Mouse (Mus musculus) limb, embryonic 12.5 days (tissue): ENCODE data around the gene Lsp1. TPM values are rescaled to one million over a fixed set of nuclear protein-coding genes. Genes with fewer than 3 reads are reported as not detected.

Experiments
- ATAC-seq: fragments of 200-750 bp; cut with Nextera tagmentation; 2 replicates; pipeline ENCODE4 v1.8.0; 2017; ENCODE audit warnings: low read depth, moderate TSS enrichment; ENCODE audit not compliant: insufficient number of reproducible peaks, insufficient read depth, low FRiP score, low TSS enrichment
- H3K27ac ChIP-seq: fragments of 300-500 bp; sonication (generic); 2 replicates; pipeline ENCODE4 v1.5.1; 2016; ENCODE audit warnings: mild to moderate bottlenecking, moderate library complexity
- H3K27me3 ChIP-seq: fragments of 300-500 bp; sonication (generic); 2 replicates; pipeline ENCODE4 v1.6.1; 2016; ENCODE audit warnings: mild to moderate bottlenecking, moderate library complexity
- H3K36me3 ChIP-seq: fragments of 300-500 bp; sonication (generic); 2 replicates; pipeline ENCODE4 v1.6.1; 2016; ENCODE audit warnings: mild to moderate bottlenecking, moderate library complexity
- H3K4me1 ChIP-seq: fragments of 300-500 bp; sonication (generic); replicated peaks from 2 replicates; pipeline ENCODE4 v1.6.1; 2016
- H3K4me2 ChIP-seq: fragments of 300-500 bp; sonication (generic); 2 replicates; pipeline ENCODE4 v1.6.1; 2016; ENCODE audit warnings: mild to moderate bottlenecking, moderate library complexity
- H3K4me3 ChIP-seq: fragments of 300-500 bp; sonication (generic); replicated peaks from 2 replicates; pipeline ENCODE4 v1.5.1; 2016; ENCODE audit warnings: mild to moderate bottlenecking
- H3K9ac ChIP-seq: fragments of 300-500 bp; sonication (generic); replicated peaks from 2 replicates; pipeline ENCODE4 v1.6.1; 2016; ENCODE audit warnings: mild to moderate bottlenecking, moderate library complexity
- H3K9me3 ChIP-seq: fragments of 300-500 bp; sonication (generic); 2 replicates; pipeline ENCODE4 v1.6.1; 2016; ENCODE audit warnings: mild to moderate bottlenecking, moderate library complexity
- WGBS: fragments of 180-500 bp; shearing (Covaris S2); methylation state at CpG from one replicate; pipeline ENCODE4 v1.1.7; 2016; 5-methylcytosine and 5-hydroxymethylcytosine counted together
- polyA plus RNA-seq: library from polyadenylated mRNA; unstranded; fragments of >200 nt; fragmentation: Nextera tagmentation; extraction: Ambion mirVana; gene quantifications from 2 replicates; pipeline ENCODE4 v1.2.1, GENCODE M21; 2016

Lsp1 gene
- polyA plus RNA-seq, 1 experiment from 2014 or later, result 30.3 TPM

DNA sequence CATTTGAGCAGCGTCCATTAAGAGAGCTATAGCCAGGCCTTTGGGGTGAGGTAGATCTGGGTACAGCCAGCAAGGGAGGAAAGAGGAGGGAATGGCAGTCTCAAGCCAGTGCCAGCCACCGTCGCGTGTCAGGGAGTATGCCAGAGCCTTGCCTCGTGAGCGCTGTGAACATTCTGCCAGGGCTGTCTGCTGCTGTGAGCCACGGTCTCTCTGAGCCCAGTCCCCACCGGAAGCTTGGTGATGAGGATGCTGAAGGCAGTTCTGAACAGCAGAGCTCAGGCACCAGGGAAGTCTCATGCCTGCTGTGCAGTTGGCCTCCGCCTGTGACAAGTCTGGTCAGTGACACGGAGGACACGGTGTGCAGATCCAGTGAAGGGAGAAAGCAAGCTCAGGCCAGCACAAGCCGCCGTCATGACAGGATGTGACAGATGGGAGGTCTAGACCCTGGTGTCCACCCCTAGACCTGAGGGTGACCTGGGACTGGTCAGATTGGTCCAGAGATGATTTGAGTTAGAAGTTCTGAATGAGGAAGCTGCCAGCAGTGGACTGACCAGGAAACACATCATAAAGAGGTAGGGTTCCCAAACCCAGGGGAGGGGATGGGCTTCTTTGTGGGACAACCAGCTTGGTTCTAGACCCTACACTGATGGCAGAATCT lies 16.3 kb downstream of the Lsp1 start:
- Histone ChIP-seq H3K4me1 (peaks cover 53% of the 10 kb centered on the region), H3K9me3 (no peaks in the 10 kb centered on the region), H3K4me2 (no peak overlapping the region), H3K27me3 (no peaks in the 10 kb centered on the region), H3K27ac (no peak overlapping the region; the same call in 1 of the 2 replicates), H3K36me3 (no peaks in the 10 kb centered on the region), H3K4me3 (no peak overlapping the region), H3K9ac (no peak overlapping the region)
- WGBS, result 82% methylated on average over 13 of the region's 13 CpGs
- ATAC-seq, result no peak

DNA sequence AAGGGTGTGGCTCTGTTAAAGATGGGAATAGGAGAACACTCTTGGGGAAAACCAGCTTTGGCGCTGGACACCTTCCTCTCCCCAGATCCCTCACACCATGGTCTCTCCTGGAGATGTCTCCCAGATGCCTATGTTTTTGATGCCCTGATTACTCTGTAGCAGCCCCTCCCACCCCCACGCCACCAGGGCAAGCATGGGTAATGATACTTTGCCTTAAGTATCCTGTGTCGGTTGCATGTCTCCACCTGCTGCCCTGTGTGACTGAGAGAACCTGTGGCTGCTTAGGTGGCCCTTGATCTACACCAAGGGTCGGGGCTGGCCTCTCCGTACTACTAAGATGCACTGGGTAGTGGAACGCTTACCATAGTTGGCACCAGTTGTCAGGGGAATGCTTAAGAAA lies 17.4 kb downstream of the Lsp1 start:
- Histone ChIP-seq H3K4me1 (peaks cover 53% of the 10 kb centered on the region), H3K4me2 (no peak overlapping the region), H3K4me3 (no peak overlapping the region), H3K27ac (no peak overlapping the region), H3K9me3 (no peaks in the 10 kb centered on the region), H3K36me3 (no peaks in the 10 kb centered on the region), H3K27me3 (no peaks in the 10 kb centered on the region), H3K9ac (no peak overlapping the region)
- WGBS, result 85% methylated on average over 6 of the region's 6 CpGs
- no peak for ATAC-seq

DNA sequence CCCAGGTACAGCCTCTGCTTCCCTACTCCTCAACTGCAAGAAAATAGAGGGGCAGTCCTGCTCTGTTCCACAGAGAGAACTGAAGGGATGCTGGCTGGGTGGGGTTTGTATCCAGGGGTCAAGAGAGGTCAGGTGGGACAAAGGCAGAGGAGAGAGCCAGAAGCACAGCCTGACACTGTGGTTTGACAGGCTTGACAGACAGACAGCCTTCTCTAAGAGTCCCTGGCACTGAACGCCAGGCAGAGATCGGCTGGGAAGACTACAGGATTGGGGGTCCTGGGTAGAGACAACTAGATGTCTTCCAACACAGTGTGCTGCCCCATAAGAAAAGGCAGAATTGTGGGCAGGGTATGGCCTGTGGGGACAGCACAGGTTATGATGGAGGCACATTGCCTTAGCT lies 18.0 kb downstream of the Lsp1 start:
- no peak overlapping the region for H3K4me2 ChIP-seq
- ATAC-seq, result no peak
- 0 out of 2 replicates have a peak overlapping the region, but pooled peaks have one; percentile 4 for H3K27ac ChIP-seq
- H3K4me1 ChIP-seq, result peaks cover 54% of the 10 kb centered on the region
- H3K36me3 ChIP-seq, result no peaks in the 10 kb centered on the region
- H3K27me3 ChIP-seq, result no peaks in the 10 kb centered on the region
- 81% methylated on average over 2 of the region's 2 CpGs for WGBS
- no peak overlapping the region for H3K4me3 ChIP-seq
- no peak overlapping the region for H3K9ac ChIP-seq
- no peaks in the 10 kb centered on the region for H3K9me3 ChIP-seq

DNA sequence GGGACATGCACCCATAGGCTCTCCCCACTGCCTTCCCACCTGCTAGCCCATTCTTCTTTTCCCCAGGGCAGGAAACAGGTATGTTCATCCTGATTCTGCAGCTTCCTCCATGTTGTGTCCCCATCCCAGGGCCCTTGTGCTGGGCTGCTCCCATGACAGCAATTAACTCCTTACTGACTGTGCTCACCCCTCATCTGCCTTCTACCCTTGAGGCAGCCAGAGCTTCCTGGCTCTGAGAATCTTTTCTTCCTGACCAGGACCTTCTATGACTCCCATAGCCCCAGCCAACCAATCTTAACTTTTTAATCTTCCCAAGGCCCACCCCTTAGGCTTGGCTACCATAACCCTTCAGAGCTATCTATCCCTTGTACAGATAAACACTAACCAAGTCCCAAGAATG lies 18.7 kb downstream of the Lsp1 start:
- H3K4me3 ChIP-seq, result no peak overlapping the region
- 0 out of 2 replicates have a peak overlapping the region, but pooled peaks have one; percentile 98 for H3K27ac ChIP-seq
- no peaks in the 10 kb centered on the region for H3K9me3 ChIP-seq
- peaks cover 60% of the 10 kb centered on the region for H3K4me1 ChIP-seq
- no peak for ATAC-seq
- H3K9ac ChIP-seq, result no peak overlapping the region
- no peak overlapping the region for H3K4me2 ChIP-seq
- H3K36me3 ChIP-seq, result no peaks in the 10 kb centered on the region
- no peaks in the 10 kb centered on the region for H3K27me3 ChIP-seq

DNA sequence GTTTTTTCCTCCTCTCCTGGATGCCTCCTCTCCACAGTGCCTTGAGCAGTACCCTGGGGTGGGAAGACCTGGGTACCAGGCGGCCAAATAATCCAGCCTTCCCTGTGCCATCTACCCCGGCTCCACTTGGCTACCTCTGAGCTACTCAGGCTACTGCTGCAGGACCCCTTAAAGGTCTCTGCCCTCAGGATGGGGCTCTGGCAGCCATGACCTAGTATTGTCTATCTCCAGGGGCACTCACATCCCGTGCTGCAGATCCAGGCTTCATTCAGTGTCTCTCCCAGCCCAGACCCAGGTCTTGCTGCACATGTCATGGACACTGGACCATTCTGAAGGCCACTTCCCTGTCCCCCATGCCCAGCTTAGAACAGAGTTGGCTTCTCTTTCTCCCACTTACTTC lies 19.3 kb downstream of the Lsp1 start:
- no peak for ATAC-seq
- H3K36me3 ChIP-seq, result no peaks in the 10 kb centered on the region
- WGBS, result 86% methylated on average over 3 of the region's 3 CpGs
- H3K4me2 ChIP-seq, result no peak overlapping the region
- H3K4me3 ChIP-seq, result no peak overlapping the region
- H3K27ac ChIP-seq, result peak overlapping the region; percentile 98; the same call in 1 of the 2 replicates
- no peak overlapping the region for H3K9ac ChIP-seq
- H3K4me1 ChIP-seq, result peaks cover 60% of the 10 kb centered on the region
- H3K27me3 ChIP-seq, result no peaks in the 10 kb centered on the region
- H3K9me3 ChIP-seq, result no peaks in the 10 kb centered on the region

DNA sequence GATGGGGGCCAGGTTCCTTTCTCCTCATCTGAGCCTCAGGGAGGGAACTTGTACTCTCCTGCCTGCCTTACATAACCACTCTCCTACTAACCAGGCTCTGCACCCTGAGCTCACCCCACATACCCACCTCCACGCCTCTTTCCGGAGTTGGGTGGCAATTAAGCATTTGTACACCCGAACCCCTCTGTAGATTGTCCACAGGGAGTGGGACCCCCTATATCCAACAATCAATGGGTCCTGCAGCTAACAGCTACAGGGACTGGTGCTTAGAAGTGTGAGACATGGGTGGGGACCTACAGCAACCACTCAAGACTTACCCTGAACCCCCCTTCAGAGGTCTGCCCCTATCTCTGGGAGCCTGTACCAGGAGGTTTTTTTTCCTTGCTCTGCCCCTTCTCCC lies 20.1 kb downstream of the Lsp1 start:
- 0 out of 2 replicates have a peak overlapping the region, but pooled peaks have one; percentile 54 for H3K4me2 ChIP-seq
- peaks cover 63% of the 10 kb centered on the region for H3K4me1 ChIP-seq
- H3K9ac ChIP-seq, result 0 out of 2 replicates have a peak overlapping the region, but pooled peaks have one; percentile 63
- ATAC-seq, result no peak
- no peaks in the 10 kb centered on the region for H3K9me3 ChIP-seq
- peak overlapping the region; percentile 98 for H3K27ac ChIP-seq
- H3K27me3 ChIP-seq, result no peaks in the 10 kb centered on the region
- no peaks in the 10 kb centered on the region for H3K36me3 ChIP-seq
- 90% methylated on average over 3 of the region's 3 CpGs for WGBS
- H3K4me3 ChIP-seq, result no peak overlapping the region

DNA sequence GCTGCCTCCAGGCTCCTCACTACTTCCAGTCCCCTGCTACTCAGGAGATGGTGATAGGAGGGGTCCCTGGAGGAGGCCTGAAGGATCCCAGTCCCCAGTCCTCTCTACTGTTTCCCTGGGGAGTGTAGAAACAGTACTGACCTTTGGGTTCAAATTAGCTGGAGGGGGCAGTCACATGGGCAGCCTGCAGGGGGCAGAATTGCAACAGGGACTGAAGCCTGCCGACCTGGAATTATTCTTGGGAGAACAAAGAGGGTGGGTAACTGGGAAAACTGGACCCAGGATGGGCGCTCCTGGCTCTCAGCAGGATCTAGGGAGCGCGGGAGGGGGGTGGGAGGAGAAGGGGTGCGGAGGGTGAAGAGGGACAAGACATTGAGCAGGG lies 20.6 kb downstream of the Lsp1 start:
- no peaks in the 10 kb centered on the region for H3K36me3 ChIP-seq
- no peaks in the 10 kb centered on the region for H3K27me3 ChIP-seq
- H3K9me3 ChIP-seq, result no peaks in the 10 kb centered on the region
- peak overlapping the region; percentile 63 for H3K9ac ChIP-seq
- 5% methylated on average over 5 of the region's 5 CpGs for WGBS
- peaks cover 68% of the 10 kb centered on the region for H3K4me1 ChIP-seq
- no peak for ATAC-seq
- peak overlapping the region; percentile 54 for H3K4me2 ChIP-seq
- H3K4me3 ChIP-seq, result peak overlapping the region; percentile 25; the same call in 1 of the 2 replicates
- peak overlapping the region; percentile 98 for H3K27ac ChIP-seq

DNA sequence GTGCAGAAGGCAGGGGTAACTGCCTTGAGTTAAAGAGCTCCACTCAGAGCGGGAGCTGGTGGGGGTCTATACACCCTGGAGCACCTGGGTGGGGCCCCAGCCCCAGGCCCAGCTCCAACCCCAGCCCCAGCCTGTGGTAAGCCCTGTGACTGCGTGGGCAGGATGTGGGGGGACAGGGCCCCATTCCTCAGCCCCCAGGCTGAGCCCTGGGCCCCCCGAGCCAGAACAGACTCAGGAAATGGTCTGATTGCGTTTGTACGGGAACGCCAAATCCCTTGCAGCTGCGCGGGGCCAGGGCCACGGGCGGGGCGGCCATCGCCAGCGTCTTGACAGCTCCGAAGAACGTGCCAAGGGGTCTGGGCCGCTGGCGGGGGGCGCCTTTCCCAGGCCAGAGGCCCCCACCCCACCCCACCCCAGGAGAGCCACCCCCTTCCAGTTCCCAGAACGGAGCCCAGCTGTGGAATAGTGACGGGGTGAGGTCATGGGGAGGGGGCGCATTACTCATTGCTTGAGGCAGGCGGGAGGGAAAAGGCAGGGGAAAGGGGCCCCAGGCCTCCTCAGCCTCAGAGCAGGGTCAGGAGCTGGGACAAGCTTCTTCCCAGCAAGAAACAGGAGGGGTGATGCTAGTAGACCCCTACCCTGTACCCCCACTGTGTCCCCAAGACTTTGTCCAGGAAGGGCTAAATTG lies 21.1 kb downstream of the Lsp1 start:
- H3K9ac ChIP-seq, result peak overlapping the region; percentile 63

DNA sequence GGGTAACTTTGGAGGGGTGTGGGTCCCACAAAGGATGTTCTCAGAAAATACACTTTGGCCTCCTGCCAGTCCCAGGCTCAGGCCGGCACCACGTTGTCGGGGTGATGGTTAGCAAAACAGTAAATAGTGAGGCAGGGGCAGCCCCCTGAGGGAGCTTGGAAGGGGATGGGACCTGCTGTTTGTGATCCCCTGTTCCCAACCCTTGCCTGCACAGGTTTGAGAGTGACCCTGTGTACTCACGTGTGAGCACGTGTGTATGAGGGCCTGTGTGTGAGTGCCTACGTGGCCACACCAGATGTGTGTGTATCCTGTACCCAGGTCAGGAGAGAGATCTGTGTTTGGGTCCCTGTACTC lies 21.6 kb downstream of the Lsp1 start:
- no peaks in the 10 kb centered on the region for H3K27me3 ChIP-seq
- H3K36me3 ChIP-seq, result no peaks in the 10 kb centered on the region
- peaks cover 75% of the 10 kb centered on the region for H3K4me1 ChIP-seq
- WGBS, result 5% methylated on average over 6 of the region's 6 CpGs
- H3K27ac ChIP-seq, result peak overlapping the region; percentile 98
- peak overlapping the region; percentile 25; the same call in 1 of the 2 replicates for H3K4me3 ChIP-seq
- peak overlapping the region; percentile 54 for H3K4me2 ChIP-seq
- H3K9me3 ChIP-seq, result no peaks in the 10 kb centered on the region
- peak; percentile 4 for ATAC-seq
- H3K9ac ChIP-seq, result peak overlapping the region; percentile 63; the same call in 1 of the 2 replicates

More for the DNA sequence above, 21.1 kb downstream of the Lsp1 start:
- Histone ChIP-seq H3K4me1 (peaks cover 73% of the 10 kb centered on the region), H3K9me3 (no peaks in the 10 kb centered on the region), H3K4me2 (peak overlapping the region; percentile 54), H3K27ac (peak overlapping the region; percentile 98), H3K4me3 (peak overlapping the region; percentile 25), H3K36me3 (no peaks in the 10 kb centered on the region), H3K27me3 (no peaks in the 10 kb centered on the region)
- 1% methylated on average over 22 of the region's 22 CpGs for WGBS
- peak; percentile 87 for ATAC-seq

DNA sequence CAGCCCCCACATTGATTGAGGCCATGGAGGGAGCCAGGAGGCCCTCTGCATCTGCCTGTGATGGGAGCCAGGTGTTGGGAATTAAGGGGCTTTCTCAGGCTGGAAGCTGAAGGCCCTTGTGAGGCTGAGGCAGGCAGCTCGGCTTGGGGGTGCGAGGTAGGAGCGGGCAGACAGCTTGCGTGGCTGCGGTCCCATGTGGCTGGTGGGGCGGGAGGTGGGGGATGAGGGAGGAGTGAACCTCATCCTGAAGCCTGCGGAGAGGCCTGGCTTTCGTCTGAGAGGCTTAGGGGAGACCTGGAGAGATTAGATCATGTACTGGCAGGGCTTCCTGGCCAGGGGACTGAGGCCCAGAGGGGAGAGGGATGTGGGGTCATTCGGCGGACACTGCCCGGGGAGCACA lies 22.5 kb downstream of the Lsp1 start:
- Histone ChIP-seq H3K9ac (no peak overlapping the region; the same call in 1 of the 2 replicates), H3K4me2 (0 out of 2 replicates have a peak overlapping the region, but pooled peaks have one; percentile 54), H3K36me3 (no peaks in the 10 kb centered on the region), H3K4me1 (peaks cover 84% of the 10 kb centered on the region), H3K27ac (peak overlapping the region; percentile 98), H3K27me3 (no peaks in the 10 kb centered on the region), H3K9me3 (no peaks in the 10 kb centered on the region), H3K4me3 (no peak overlapping the region)
- WGBS, result 24% methylated on average over 11 of the region's 11 CpGs
- 0 out of 2 replicates have a peak, but pooled peaks have one; percentile 4 for ATAC-seq

DNA sequence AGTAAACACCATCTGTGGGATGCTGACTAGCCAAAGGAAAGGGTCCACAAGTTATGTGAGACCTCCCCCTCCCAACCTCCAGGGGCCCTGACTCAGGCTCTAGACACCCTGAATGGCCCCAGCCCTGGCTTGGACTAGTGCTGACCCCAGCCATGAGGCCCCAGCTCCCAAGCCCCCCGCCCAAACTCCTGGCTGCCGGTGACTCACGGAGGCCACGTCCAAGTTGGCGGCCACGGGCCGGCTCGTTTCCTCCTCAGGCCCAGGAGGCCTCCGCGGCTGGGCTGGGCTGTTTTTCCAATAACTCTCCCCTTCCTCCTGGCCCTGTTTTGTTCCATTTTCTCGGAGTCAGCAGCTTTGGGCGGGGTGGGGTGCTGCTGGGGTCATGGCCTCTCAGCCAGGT lies 24.2 kb downstream of the Lsp1 start:
- no peak for ATAC-seq
- peaks cover 13% of the 10 kb centered on the region for H3K36me3 ChIP-seq
- 0 out of 2 replicates have a peak overlapping the region, but pooled peaks have one; percentile 12 for H3K9ac ChIP-seq
- 72% methylated on average over 12 of the region's 12 CpGs for WGBS
- H3K4me1 ChIP-seq, result peaks cover 90% of the 10 kb centered on the region
- H3K4me3 ChIP-seq, result no peak overlapping the region
- no peak overlapping the region for H3K4me2 ChIP-seq
- no peaks in the 10 kb centered on the region for H3K27me3 ChIP-seq
- H3K27ac ChIP-seq, result peak overlapping the region; percentile 98
- H3K9me3 ChIP-seq, result no peaks in the 10 kb centered on the region
